Mouse (Mus musculus) heart, adult 2 months (tissue): Measurements from ENCODE around the gene Lrwd1.

Experiments used
- CTCF ChIP-seq: fragments of 200-600 bp; IDR thresholded peaks from 2 replicates; pipeline ENCODE4 v1.8.1; 2022; ENCODE audit warnings: antibody characterized with exemption, mild to moderate bottlenecking, moderate library complexity
- EP300 ChIP-seq: fragments of 200-500 bp; IDR thresholded peaks from 2 replicates; pipeline ENCODE4 v1.6.1; 2011; ENCODE audit warnings: low read depth, low read length, control low read depth; ENCODE audit not compliant: insufficient read depth
- POLR2A ChIP-seq: fragments of 200-500 bp; IDR thresholded peaks from 2 replicates; pipeline ENCODE4 v1.6.1; 2011; ENCODE audit warnings: mild to moderate bottlenecking, low read depth, low read length, control low read depth; ENCODE audit not compliant: insufficient read depth

DNA sequence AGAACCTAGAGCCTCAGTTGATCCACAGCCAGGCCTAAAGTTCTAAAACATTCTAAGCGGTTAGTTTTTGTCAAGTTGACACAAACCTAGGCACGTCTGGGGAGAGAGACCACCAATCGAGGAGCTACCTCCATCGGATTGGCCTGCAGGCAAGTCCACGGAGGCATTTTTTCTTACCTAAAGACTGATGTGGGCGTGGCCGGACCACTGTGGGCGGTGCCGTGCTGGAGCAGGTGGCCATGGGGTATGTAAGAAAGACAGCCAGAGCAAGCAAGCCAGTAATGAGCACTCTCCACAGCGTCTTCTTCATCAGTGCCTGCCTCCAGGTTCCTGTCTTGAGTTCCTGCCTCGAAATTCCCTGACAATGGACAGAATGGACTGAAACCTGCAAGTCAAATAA lies 62.3 kb downstream of the Lrwd1 start:
- no peak for TF ChIP-seq EP300
- no peak for TF ChIP-seq POLR2A
- TF ChIP-seq CTCF = no peak
